Mouse (Mus musculus) cortical plate, adult 2 months (tissue): ENCODE measurements around the gene Olfr463. TPM values are rescaled to one million over a fixed set of nuclear protein-coding genes. Genes with fewer than 3 reads are reported as not detected.
A peak's percentile ranks its signal among the peaks of the same experiment; 100 is the strongest.

ENCODE experiments used
- H3K27ac ChIP-seq: fragments of 200-500 bp; 2 replicates; pipeline ENCODE4 v1.5.1; 2012; ENCODE audit warnings: low read length, control low read depth, inconsistent platforms; ENCODE audit not compliant: insufficient read depth
- H3K4me1 ChIP-seq: fragments of 200-500 bp; 2 replicates; pipeline ENCODE4 v1.6.1; 2011; ENCODE audit warnings: low read length; ENCODE audit not compliant: control insufficient read depth, insufficient read depth
- H3K4me3 ChIP-seq: fragments of 200-500 bp; 2 replicates; pipeline ENCODE4 v1.5.1; 2011; ENCODE audit warnings: mild to moderate bottlenecking, low read length, control low read depth; ENCODE audit not compliant: insufficient read depth
- CTCF ChIP-seq: fragments of 200-500 bp; IDR thresholded peaks from 2 replicates; pipeline ENCODE4 v1.5.1; 2011; ENCODE audit warnings: mild to moderate bottlenecking, control low read depth, low read length; ENCODE audit not compliant: insufficient read depth; ENCODE audit errors: extremely low read depth
- POLR2A ChIP-seq: fragments of 200-500 bp; IDR thresholded peaks from 2 replicates; pipeline ENCODE4 v1.6.1; 2011; ENCODE audit warnings: mild to moderate bottlenecking, low read length, control low read depth; ENCODE audit not compliant: insufficient read depth; ENCODE audit errors: extremely low read depth
- polyA plus RNA-seq: library from polyadenylated mRNA; depleted of rRNA; stranded (reverse); fragments of >200 nt; gene quantifications from 2 replicates; pipeline ENCODE4 v1.2.3, GENCODE M21; 2012; rRNA removed

Olfr463 gene
- 0.04 TPM in 1 of 2 replicates, not detected in the other for polyA plus RNA-seq

DNA sequence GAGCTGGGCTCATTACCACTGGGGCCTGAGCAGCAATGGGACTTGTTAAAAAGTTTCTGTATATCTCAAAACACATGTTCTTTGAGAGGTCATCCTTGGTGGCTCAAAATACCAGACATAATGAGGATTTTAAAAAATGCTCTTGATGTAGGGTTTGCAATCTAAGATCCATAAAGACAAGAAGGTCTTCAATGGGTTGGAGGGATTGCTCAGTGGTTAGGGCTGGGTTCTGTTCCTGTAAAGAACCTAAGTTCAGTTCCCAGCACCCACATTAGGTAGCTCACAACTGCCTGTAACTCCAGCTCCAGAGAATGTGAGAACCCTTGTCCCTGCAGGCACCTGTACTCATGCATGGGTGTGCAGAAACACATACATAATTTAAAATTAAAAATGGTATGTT lies at the start of gene Olfr463:
TSS of gene Olfr463 (minus strand) at position 101 of the 400 bp plus-strand sequence.
- H3K4me3 ChIP-seq = no peak within 1 kb of the TSS
- no peaks in the 10 kb centered on the region for H3K4me1 ChIP-seq
- TF ChIP-seq POLR2A (no peak), CTCF (no peak)
- H3K27ac ChIP-seq = no peak within 1 kb of the TSS

DNA sequence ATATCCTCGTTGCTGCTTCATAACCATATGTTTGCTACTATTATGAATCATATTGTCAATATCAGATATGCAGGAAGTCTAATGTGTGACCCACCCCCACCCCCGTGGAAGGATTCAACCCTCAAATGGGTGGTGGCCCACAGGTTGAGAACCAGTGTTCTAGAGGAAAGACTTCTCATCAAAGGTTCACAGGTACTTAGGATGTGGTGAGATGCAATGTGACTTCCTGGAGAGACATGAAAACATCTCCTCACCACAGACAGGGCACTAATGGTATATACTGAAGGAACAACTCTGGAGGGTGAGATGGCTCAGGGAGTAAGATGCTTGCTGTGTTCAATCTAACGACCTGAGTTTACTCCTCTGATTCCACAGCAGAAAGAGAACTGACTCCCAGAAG lies 38.3 kb upstream of the Olfr463 start:
- no peak for TF ChIP-seq POLR2A
- no peak for TF ChIP-seq CTCF
- H3K4me1 ChIP-seq = no peaks in the 10 kb centered on the region
- no peak overlapping the region for H3K4me3 ChIP-seq
- no peak overlapping the region for H3K27ac ChIP-seq

GRCm38 (mm10) chr11:87933731-87934130 lies 36.5 kb upstream of the Olfr463 start:
- no peak overlapping the region for H3K27ac ChIP-seq
- no peak overlapping the region for H3K4me3 ChIP-seq
- no peak for TF ChIP-seq CTCF
- no peak for TF ChIP-seq POLR2A
- H3K4me1 ChIP-seq = no peaks in the 10 kb centered on the region

- H3K4me3 ChIP-seq = no peak overlapping the region
- H3K27ac ChIP-seq = no peak overlapping the region
- H3K4me1 ChIP-seq = no peaks in the 10 kb centered on the region
- TF ChIP-seq CTCF (no peak), POLR2A (no peak)
These were observed 33.2 kb upstream of the Olfr463 start for GRCm38 (mm10) chr11:87930348-87930747.

- Histone ChIP-seq H3K4me3 (no peak within 1 kb of the TSS), H3K4me1 (peaks cover 4% of the 10 kb centered on the region; the same call in 1 of the 2 replicates), H3K27ac (peak within 1 kb of the TSS; percentile 67)
- no peak for TF ChIP-seq POLR2A
- no peak for TF ChIP-seq CTCF
These were observed 23.8 kb upstream of the Olfr463 start, which contains the start of gene Olfr464 for GRCm38 (mm10) chr11:87920966-87921365. Gene Olfr464 (minus strand): TSS chr11:87920967.

- H3K4me1 ChIP-seq = peaks cover 4% of the 10 kb centered on the region; the same call in 1 of the 2 replicates
- no peak for TF ChIP-seq CTCF
- TF ChIP-seq POLR2A = no peak
- no peak overlapping the region for H3K4me3 ChIP-seq
- H3K27ac ChIP-seq = peak overlapping the region; percentile 67; the same call in 1 of the 2 replicates
These were observed 23.1 kb upstream of the Olfr463 start for GRCm38 (mm10) chr11:87920301-87920700.

GRCm38 (mm10) chr11:87916005-87916404 lies 18.8 kb upstream of the Olfr463 start:
- Histone ChIP-seq H3K27ac (no peak overlapping the region), H3K4me3 (no peak overlapping the region), H3K4me1 (peaks cover 4% of the 10 kb centered on the region; the same call in 1 of the 2 replicates)
- TF ChIP-seq POLR2A (no peak), CTCF (no peak)

DNA sequence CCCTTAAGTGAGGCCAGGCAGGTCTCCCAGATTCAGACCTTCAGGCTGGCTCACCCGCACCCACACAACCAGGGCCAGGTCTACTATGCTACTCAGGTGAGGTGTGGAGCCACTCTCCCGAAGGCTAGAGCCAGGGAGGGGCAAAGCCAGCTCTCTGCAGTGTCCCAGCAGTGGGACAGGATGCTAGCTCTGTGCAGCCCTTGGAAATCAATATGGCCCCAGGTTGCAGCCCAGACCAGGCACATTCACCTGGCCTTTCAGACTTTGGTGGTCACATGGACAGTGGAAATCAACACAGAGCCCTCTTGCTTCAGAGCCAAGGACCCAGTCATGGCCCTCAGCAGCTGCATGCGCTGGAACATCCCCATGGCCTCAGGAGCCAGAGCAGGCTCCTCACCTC lies 7.1 kb upstream of the Olfr463 start:
- no peak overlapping the region for H3K4me3 ChIP-seq

GRCm38 (mm10) chr11:87892168-87892567 lies 5.0 kb downstream of the Olfr463 start, which contains the start of gene Olfr462:
Gene Olfr462 (minus strand): TSS chr11:87892268.
- Histone ChIP-seq H3K4me1 (no peaks in the 10 kb centered on the region), H3K4me3 (no peak within 1 kb of the TSS), H3K27ac (no peak within 1 kb of the TSS)
- no peak for TF ChIP-seq CTCF
- TF ChIP-seq POLR2A = no peak

More for the DNA sequence above, 7.1 kb upstream of the Olfr463 start:
- TF ChIP-seq CTCF = no peak
- H3K4me1 ChIP-seq = no peaks in the 10 kb centered on the region
- H3K27ac ChIP-seq = no peak overlapping the region

DNA sequence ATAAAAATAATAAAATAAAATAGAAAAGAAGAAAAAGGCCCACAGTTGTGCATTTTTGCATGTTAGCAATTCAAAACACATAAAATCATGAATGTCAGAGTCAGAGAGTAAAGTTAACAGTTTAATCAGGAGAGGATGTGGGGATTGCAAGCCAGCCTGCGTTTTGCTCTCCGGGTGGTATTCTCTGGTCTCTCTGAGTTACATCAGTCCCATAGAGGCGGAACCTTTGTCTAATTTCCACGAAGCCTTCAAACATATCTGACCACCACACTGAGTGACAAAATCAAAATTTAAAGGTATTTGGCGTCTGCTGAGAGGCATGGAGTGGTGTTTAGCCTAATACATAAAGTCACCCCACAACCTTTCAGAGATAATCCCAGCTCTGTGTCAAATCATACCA lies 12.3 kb downstream of the Olfr463 start:
- Histone ChIP-seq H3K4me1 (no peaks in the 10 kb centered on the region), H3K27ac (no peak overlapping the region), H3K4me3 (no peak overlapping the region)
- TF ChIP-seq CTCF (no peak), POLR2A (no peak)
